Mouse (Mus musculus) limb, embryonic 15.5 days (tissue): ENCODE data around the gene Mgat5. TPM values are rescaled to one million over a fixed set of nuclear protein-coding genes. Genes with fewer than 3 reads are reported as not detected.

Experiments
- ATAC-seq: fragments of 200-750 bp; cut with Nextera tagmentation; 2 replicates; pipeline ENCODE4 v1.8.0; 2017; ENCODE audit warnings: low read depth, moderate TSS enrichment; ENCODE audit not compliant: insufficient number of reproducible peaks, low FRiP score, low TSS enrichment
- H3K27ac ChIP-seq: fragments of 300-500 bp; sonication (generic); 2 replicates; pipeline ENCODE4 v1.5.1; 2015; ENCODE audit warnings: moderate library complexity, mild to moderate bottlenecking, inconsistent platforms
- H3K27me3 ChIP-seq: fragments of 300-500 bp; sonication (generic); 2 replicates; pipeline ENCODE4 v1.6.1; 2015; ENCODE audit warnings: inconsistent platforms
- H3K36me3 ChIP-seq: fragments of 300-500 bp; sonication (generic); 2 replicates; pipeline ENCODE4 v1.6.1; 2015; ENCODE audit warnings: inconsistent platforms
- H3K4me1 ChIP-seq: fragments of 300-500 bp; sonication (generic); 2 replicates; pipeline ENCODE4 v1.6.1; 2015; ENCODE audit warnings: inconsistent platforms
- H3K4me2 ChIP-seq: fragments of 300-500 bp; sonication (generic); 2 replicates; pipeline ENCODE4 v1.6.1; 2015; ENCODE audit warnings: mild to moderate bottlenecking, inconsistent platforms
- H3K4me3 ChIP-seq: fragments of 300-500 bp; sonication (generic); 2 replicates; pipeline ENCODE4 v1.5.1; 2015; ENCODE audit warnings: mild to moderate bottlenecking, inconsistent platforms
- H3K9ac ChIP-seq: fragments of 300-500 bp; sonication (generic); 2 replicates; pipeline ENCODE4 v1.6.1; 2015; ENCODE audit warnings: inconsistent platforms
- H3K9me3 ChIP-seq: fragments of 300-500 bp; sonication (generic); 2 replicates; pipeline ENCODE4 v1.6.1; 2016; ENCODE audit warnings: inconsistent platforms
- WGBS: fragments of 180-500 bp; shearing (Covaris S2); methylation state at CpG from one replicate; pipeline ENCODE4 v1.1.7; 2015; 5-methylcytosine and 5-hydroxymethylcytosine counted together
- polyA plus RNA-seq: library from polyadenylated mRNA; unstranded; fragments of >200 nt; fragmentation: Nextera tagmentation; extraction: Ambion mirVana; gene quantifications from 2 replicates; pipeline ENCODE4 v1.2.1, GENCODE M21; 2015

Mgat5 gene
- polyA plus RNA-seq, 1 experiment from 2014 or later, result 6.7 TPM

DNA sequence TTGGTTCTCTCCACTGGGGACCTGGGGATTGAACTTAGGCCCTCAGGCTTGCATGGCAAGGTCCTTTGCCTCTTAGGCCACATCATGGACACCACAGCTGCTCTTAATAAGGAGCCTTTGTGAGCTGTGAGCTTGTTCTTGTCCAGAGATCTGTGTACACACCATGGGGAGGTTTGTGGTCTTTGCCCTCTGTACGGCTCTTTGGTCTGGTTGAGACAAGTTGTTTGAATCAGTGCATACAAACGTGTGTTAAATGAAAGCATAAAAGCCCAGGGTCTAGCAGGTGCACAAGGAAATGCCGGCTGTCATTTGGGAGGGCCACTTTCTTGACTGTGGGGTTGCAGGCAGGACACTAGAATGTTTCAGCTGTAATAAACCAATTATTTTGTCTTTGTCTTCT lies 64.5 kb downstream of the Mgat5 start:
- H3K4me3 ChIP-seq, result no peak overlapping the region
- no peaks in the 10 kb centered on the region for H3K9me3 ChIP-seq
- 76% methylated on average over 3 of the region's 3 CpGs for WGBS
- no peak overlapping the region for H3K27ac ChIP-seq
- ATAC-seq, result no peak
- H3K36me3 ChIP-seq, result no peaks in the 10 kb centered on the region
- no peak overlapping the region for H3K4me2 ChIP-seq
- H3K4me1 ChIP-seq, result 0 out of 2 replicates have a peak, but pooled peaks cover 7% of the 10 kb centered on the region
- no peaks in the 10 kb centered on the region for H3K27me3 ChIP-seq
- no peak overlapping the region for H3K9ac ChIP-seq

DNA sequence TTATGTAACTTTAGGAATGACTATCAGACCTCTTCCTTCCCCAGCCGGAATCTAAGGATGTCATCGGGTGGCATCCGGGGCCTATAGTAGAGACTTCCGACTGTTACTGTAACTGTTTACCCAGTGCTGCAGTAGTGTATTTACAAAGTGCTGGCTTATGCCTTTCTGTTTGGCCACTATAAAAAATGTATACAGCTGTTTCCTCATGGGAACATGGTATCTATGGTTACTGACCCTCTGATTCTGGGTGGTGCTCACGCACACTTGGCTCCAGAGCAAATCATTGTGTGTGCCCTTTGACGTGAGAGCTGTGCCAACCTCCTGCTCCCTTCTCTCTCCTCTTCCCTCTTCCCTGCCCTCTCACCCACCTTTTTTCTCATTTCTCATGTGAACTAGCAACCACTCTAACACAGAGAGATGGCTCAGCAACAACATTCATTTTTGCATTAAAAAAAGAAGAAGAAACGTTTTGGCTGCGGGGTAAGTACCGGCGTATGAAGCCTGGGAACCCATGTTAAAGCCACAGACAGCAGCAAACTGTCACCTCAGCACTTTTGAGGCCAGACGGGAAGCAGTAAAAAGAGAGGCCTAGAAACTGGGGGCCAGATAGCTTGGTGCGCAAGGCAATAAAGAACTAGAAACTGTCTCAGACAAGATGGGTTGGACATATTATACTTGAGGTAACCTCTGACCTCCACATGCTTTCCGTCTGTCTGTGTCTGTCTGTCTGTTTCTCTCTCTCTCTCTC lies 65.6 kb downstream of the Mgat5 start:
- no peak for ATAC-seq
- Histone ChIP-seq H3K27me3 (no peaks in the 10 kb centered on the region), H3K36me3 (no peaks in the 10 kb centered on the region), H3K9me3 (no peaks in the 10 kb centered on the region), H3K9ac (no peak overlapping the region), H3K4me3 (no peak overlapping the region), H3K4me2 (no peak overlapping the region), H3K4me1 (0 out of 2 replicates have a peak, but pooled peaks cover 7% of the 10 kb centered on the region), H3K27ac (no peak overlapping the region)
- 57% methylated on average over 13 of the region's 13 CpGs for WGBS

DNA sequence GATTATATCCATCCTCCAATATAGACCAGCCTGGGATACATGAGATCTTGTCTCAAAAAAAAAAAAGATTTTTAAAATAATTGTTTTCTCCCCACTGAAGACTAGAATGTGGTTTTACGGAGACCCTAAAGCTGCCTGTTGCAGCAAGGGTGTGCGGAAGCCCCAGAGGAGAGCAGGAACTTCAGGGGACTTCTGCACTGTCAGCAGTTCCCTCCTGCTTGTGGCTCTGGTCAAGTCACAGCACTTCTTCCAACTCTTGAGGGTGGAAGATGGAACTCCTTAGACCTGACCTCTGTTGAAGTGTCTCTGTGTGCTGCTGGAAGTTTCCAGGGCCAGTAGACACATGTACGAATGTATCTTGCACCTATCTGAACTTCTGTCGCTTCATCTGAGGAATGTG lies 66.3 kb downstream of the Mgat5 start:
- H3K4me1 ChIP-seq, result 0 out of 2 replicates have a peak, but pooled peaks cover 7% of the 10 kb centered on the region
- no peaks in the 10 kb centered on the region for H3K27me3 ChIP-seq
- H3K4me2 ChIP-seq, result no peak overlapping the region
- no peak overlapping the region for H3K4me3 ChIP-seq
- H3K9me3 ChIP-seq, result no peaks in the 10 kb centered on the region
- no peak overlapping the region for H3K27ac ChIP-seq
- no peaks in the 10 kb centered on the region for H3K36me3 ChIP-seq
- ATAC-seq, result no peak
- WGBS, result 82% methylated on average over 4 of the region's 4 CpGs
- no peak overlapping the region for H3K9ac ChIP-seq

DNA sequence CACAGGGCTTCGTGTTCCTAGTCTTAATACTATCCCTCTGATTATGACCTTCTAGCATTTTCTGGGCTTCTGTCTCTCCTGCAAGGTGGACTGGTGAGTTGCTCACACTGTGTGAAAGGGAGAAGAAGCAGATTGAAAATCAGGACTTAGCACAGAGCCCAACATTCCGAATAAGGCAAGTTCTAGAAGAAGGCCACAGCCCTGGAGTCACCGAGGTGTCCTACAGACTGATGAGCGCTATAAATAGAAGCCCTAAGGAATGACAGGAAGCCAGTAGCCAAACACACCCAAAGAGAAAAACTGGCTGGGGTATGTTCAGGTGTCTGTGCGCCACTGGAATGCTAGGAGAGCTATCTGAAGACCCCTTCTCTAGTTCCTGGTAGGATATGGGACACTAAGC lies 68.5 kb downstream of the Mgat5 start:
- no peaks in the 10 kb centered on the region for H3K36me3 ChIP-seq
- no peak overlapping the region for H3K4me3 ChIP-seq
- no peak overlapping the region for H3K9ac ChIP-seq
- H3K4me2 ChIP-seq, result no peak overlapping the region
- 82% methylated on average over 5 of the region's 5 CpGs for WGBS
- no peaks in the 10 kb centered on the region for H3K27me3 ChIP-seq
- no peak for ATAC-seq
- H3K4me1 ChIP-seq, result 0 out of 2 replicates have a peak, but pooled peaks cover 7% of the 10 kb centered on the region
- no peaks in the 10 kb centered on the region for H3K9me3 ChIP-seq
- no peak overlapping the region for H3K27ac ChIP-seq

DNA sequence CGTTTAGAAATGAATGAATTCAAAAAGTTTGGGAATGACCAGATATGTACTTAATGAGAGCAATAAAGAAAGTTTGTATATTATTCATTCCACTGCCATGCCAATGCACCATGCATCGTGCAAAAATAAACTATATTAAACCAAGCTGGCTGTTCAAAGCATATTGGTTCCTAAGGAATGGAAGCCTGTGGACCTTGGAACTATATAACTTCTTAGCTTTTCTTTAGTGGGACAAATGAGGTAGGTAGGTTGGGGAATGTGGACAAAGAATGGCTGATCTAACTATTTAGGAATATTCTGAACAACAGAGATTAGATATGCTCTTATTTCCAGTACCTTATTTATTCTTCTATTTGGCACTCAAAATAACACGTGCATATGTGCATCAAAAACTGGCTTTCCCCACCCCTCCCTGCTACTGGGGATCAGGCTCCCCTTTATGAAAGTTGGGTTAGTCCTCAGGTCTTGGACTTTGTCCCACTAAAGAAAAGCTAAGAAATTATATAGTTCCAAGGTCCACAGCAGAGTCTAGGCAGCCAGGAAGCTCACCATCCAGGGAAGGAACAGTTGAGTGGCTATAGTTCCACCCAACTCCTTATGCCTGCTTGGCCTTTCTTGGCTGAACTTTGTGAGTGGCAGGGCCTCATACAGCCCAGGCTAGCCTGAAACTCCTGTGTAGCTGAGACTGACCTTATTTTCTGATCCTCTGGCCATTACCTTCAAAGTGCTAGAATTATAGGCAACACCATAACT lies 70.9 kb downstream of the Mgat5 start:
- Histone ChIP-seq H3K4me2 (no peak overlapping the region), H3K27me3 (no peaks in the 10 kb centered on the region), H3K4me1 (0 out of 2 replicates have a peak, but pooled peaks cover under 1% of the 10 kb centered on the region), H3K9ac (no peak overlapping the region), H3K27ac (no peak overlapping the region), H3K4me3 (no peak overlapping the region), H3K9me3 (no peaks in the 10 kb centered on the region), H3K36me3 (no peaks in the 10 kb centered on the region)
- no peak for ATAC-seq
- 93% methylated on average over 3 of the region's 3 CpGs for WGBS

DNA sequence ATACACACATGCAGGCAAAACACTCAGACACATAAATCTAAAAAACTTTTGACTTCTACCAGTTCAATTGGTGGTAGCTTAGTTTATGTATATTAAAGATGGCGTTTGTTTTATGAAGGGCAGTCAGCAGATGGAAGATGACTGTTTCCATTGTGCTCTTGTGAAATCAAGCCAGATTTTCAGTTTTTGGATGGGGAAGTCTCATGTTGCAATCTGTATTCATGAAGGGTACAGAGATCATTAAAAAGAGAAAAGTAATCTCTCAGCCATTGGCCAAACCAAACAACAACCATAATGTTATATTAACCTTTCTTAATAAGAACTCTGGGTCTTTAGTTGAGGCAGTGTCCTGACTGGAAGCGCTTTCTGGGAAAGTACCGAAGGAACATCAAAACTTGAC lies 73.3 kb downstream of the Mgat5 start:
- Histone ChIP-seq H3K27me3 (no peaks in the 10 kb centered on the region), H3K4me2 (no peak overlapping the region), H3K9me3 (no peaks in the 10 kb centered on the region), H3K36me3 (no peaks in the 10 kb centered on the region), H3K27ac (no peak overlapping the region), H3K9ac (no peak overlapping the region), H3K4me3 (no peak overlapping the region), H3K4me1 (no peaks in the 10 kb centered on the region)
- ATAC-seq, result no peak
- 86% methylated on average over 3 of the region's 3 CpGs for WGBS

DNA sequence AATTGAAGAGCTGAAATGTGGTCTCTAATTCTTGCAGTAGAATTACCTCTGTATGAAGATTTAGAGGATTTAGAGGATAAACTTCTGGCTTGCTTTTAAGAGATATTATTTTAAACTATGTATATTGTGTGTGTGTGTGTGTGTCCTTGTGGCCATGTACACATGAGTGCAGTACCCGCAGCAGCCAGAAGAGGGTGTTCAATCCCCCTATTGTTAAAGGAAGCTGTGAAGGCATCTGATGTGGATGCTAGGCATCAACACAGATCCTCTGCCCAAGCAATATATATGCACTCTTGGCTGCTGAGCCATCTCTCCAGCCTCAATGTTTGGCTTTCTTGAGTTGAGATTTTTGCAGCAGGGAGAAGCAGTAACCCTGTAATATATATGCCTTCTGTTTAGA lies 75.4 kb downstream of the Mgat5 start:
- Histone ChIP-seq H3K9ac (no peak overlapping the region), H3K4me3 (no peak overlapping the region), H3K27ac (no peak overlapping the region), H3K27me3 (no peaks in the 10 kb centered on the region), H3K36me3 (no peaks in the 10 kb centered on the region), H3K9me3 (no peaks in the 10 kb centered on the region), H3K4me1 (no peaks in the 10 kb centered on the region), H3K4me2 (no peak overlapping the region)
- 97% methylated on average over 1 of the region's 1 CpGs for WGBS
- no peak for ATAC-seq

DNA sequence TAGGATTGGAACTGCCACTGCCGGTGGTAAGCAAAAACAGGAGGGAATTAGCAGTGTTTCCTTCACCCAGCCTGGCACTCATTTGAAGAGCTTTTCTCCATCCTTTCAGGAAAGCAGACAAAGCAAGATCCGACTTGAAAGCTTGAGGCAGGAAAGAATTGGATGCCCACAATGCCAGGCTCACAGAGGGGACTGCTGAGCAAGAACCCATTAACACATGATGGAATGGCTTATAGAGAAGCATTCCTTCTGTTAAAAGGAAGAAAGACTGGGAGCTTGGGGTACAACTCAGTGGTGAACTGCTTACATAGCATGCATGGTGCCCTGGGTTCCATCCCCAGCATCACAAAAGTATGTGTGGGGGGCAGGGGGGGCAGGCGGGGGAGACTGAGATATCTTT lies 80.2 kb downstream of the Mgat5 start:
- no peaks in the 10 kb centered on the region for H3K27me3 ChIP-seq
- no peak overlapping the region for H3K4me3 ChIP-seq
- WGBS, result 66% methylated on average over 3 of the region's 3 CpGs
- no peak overlapping the region for H3K27ac ChIP-seq
- H3K36me3 ChIP-seq, result 0 out of 2 replicates have a peak, but pooled peaks cover 2% of the 10 kb centered on the region
- no peaks in the 10 kb centered on the region for H3K4me1 ChIP-seq
- no peaks in the 10 kb centered on the region for H3K9me3 ChIP-seq
- no peak overlapping the region for H3K9ac ChIP-seq
- no peak for ATAC-seq
- no peak overlapping the region for H3K4me2 ChIP-seq

DNA sequence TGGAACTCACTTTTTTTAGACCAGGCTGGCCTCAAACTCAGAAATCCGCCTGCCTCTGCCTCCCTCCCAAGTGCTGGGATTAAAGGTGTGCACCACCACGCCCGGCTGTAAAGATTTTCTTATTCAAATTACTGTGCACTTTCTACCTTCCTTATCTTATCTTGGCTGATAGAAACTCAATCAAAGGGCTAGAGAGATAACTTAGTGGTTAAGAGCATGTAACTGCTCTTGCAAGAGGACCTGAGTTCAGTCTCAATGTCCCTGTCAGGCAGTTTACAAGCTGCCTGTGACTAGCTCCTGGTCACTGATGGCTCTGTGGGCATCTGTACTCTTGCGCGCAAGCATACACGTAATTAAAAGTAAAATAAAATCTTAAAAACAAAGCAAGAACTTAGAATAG lies 82.7 kb downstream of the Mgat5 start:
- Histone ChIP-seq H3K27ac (no peak overlapping the region), H3K9me3 (no peaks in the 10 kb centered on the region), H3K36me3 (0 out of 2 replicates have a peak, but pooled peaks cover 2% of the 10 kb centered on the region), H3K4me2 (no peak overlapping the region), H3K27me3 (no peaks in the 10 kb centered on the region), H3K4me3 (no peak overlapping the region), H3K9ac (no peak overlapping the region), H3K4me1 (no peaks in the 10 kb centered on the region)
- no peak for ATAC-seq
- 87% methylated on average over 6 of the region's 6 CpGs for WGBS

DNA sequence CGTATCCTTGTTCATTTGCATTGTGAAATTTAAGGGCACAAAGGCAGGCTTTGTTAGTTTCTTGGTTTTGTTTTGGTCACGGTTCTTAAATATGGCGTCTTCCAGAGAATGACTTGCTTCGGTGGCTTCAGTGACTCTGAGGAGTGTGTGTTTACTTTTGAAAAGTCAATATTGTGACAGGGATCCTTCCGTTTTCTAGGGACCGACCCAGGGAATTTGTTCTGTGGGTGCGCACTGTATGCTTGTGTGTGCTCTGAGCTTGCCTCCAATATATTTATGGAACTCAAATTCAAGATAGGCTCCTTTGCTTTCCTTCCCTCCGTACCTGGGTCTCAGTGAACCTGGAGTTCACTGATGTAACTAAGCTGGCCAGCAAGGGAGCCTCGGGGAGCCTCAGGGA lies 86.1 kb downstream of the Mgat5 start:
- H3K4me1 ChIP-seq, result no peaks in the 10 kb centered on the region

DNA sequence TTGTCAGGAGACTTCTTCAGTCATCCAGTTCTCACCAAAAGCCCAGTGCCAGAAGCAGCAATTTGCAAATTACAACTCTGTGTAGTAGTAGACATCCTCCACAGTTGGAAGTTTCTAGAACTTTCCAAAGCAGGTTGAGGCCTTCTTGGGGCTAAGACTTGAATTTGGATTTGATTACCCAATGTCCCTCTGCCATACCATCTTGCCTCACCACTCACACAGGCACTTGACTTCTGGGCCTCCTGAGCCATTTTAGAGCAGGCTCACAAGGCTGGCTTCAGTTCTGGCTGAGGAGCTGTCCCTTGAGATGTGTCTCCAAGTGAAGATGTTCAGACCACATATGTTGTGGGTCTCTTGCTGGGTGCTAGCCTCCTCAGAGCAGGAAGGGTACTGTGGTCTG lies 86.9 kb downstream of the Mgat5 start:
- H3K4me2 ChIP-seq, result no peak overlapping the region

More for the DNA sequence above, 86.1 kb downstream of the Mgat5 start:
- no peak overlapping the region for H3K9ac ChIP-seq
- no peaks in the 10 kb centered on the region for H3K27me3 ChIP-seq
- H3K4me2 ChIP-seq, result no peak overlapping the region
- no peak for ATAC-seq
- 0 out of 2 replicates have a peak, but pooled peaks cover 2% of the 10 kb centered on the region for H3K36me3 ChIP-seq
- WGBS, result 84% methylated on average over 9 of the region's 9 CpGs
- H3K4me3 ChIP-seq, result no peak overlapping the region
- H3K27ac ChIP-seq, result no peak overlapping the region
- H3K9me3 ChIP-seq, result no peaks in the 10 kb centered on the region

DNA sequence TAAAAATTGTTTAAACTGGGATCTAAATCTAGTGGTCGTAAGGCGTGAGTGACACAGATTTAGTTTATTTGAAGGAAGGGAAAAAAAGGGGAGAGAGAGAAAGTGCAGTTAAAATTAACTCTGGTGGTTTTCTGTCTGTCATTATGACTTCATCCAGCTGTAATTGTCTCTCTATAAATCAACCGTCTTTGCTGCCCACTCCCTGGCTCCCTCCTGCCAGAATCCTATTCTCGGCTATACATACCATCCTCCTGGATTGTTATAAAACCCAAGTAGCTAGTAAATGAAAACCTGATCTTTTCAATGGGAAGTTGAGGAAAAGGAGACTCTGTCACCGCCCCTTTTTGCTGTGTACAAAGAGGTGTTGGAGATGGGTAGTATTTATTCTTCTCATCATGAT lies 88.5 kb downstream of the Mgat5 start:
- H3K36me3 ChIP-seq, result no peaks in the 10 kb centered on the region
- no peaks in the 10 kb centered on the region for H3K27me3 ChIP-seq
- H3K4me2 ChIP-seq, result no peak overlapping the region
- no peak overlapping the region for H3K4me3 ChIP-seq
- 51% methylated on average over 5 of the region's 5 CpGs for WGBS
- ATAC-seq, result no peak
- H3K4me1 ChIP-seq, result no peaks in the 10 kb centered on the region
- H3K9me3 ChIP-seq, result no peaks in the 10 kb centered on the region
- no peak overlapping the region for H3K27ac ChIP-seq
- H3K9ac ChIP-seq, result no peak overlapping the region

More for the DNA sequence above, 86.9 kb downstream of the Mgat5 start:
- Histone ChIP-seq H3K9ac (no peak overlapping the region), H3K4me3 (no peak overlapping the region), H3K36me3 (0 out of 2 replicates have a peak, but pooled peaks cover 1% of the 10 kb centered on the region), H3K27ac (no peak overlapping the region), H3K9me3 (no peaks in the 10 kb centered on the region), H3K27me3 (no peaks in the 10 kb centered on the region), H3K4me1 (no peaks in the 10 kb centered on the region)
- no peak for ATAC-seq
